Mouse (Mus musculus) cerebellum, adult 2 months (tissue): ENCODE results near the gene Ppm1e.

Experiments used
- CTCF ChIP-seq: fragments of 200-500 bp; IDR thresholded peaks from 2 replicates; pipeline ENCODE4 v1.5.1; 2011; ENCODE audit warnings: low read depth, mild to moderate bottlenecking, control low read depth, low read length, moderate library complexity, borderline replicate concordance; ENCODE audit not compliant: insufficient read depth
- POLR2A ChIP-seq: fragments of 200-500 bp; IDR thresholded peaks from 2 replicates; pipeline ENCODE4 v1.6.1; 2011; ENCODE audit warnings: low read length, control low read depth, borderline replicate concordance; ENCODE audit not compliant: insufficient read depth

DNA sequence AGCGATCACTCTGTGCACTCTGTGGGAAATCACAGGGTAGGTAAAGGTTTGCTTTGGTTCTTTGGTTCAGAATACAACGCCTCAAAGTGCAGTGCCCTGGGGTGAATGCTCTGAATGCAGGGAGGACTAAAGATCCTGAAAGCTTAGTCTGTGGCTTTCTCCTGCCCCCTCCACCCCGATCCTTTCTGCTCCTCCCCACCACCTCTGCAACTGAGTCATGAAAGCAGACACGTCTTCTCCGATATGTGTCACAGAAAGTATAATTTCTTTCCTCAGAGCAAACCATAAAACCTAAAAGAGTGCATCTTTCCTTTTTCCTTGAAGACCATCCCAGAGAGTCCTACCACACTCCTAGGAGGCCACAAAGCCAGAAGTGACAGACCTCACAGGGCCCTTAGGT is 86.1 kb downstream of the Ppm1e start:
- TF ChIP-seq POLR2A (no peak), CTCF (no peak)
